Mouse (Mus musculus): Measurements from ENCODE around the gene Cyp11a1.

DNA sequence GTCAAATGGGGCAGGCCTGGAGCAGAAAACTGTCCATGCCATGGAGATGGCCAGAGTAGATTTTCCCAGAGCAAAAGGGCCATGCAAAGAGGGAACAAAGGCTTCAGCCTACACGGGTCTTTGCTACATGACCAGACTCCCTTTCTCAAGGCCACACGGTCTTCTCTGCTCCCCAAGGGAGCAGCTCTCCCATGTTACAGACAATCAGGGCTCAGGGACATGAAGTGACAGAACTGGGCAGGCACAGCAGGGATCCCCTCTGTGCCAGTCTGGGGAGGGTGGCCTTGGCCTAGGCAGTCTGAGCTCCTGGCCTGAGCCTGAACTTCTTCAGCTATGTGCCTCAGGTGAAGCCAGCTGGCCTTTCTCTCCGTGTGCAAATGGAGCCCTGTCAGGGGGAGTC lies 47.3 kb downstream of the Cyp11a1 start:
- TF ChIP-seq CTCF (IDR thresholded peaks at IDR 0.05 in 2 of 3, conservative IDR thresholded peaks at IDR 0.05 in 1 of 3; ENCODE audit: control insufficient read depth in 1 of 3, insufficient read depth in 1 of 3, low read depth in 2 of 3, low read length in 3 of 3, poor library complexity in 1 of 3, severe bottlenecking in 1 of 3) (no peak), POLR2A (IDR thresholded peaks at IDR 0.05; ENCODE audit: control insufficient read depth in 1 of 2, insufficient read depth in 1 of 2, low read depth in 1 of 2, low read length in 2 of 2, poor library complexity in 1 of 2) (no peak), ZKSCAN1 (IDR thresholded peaks at IDR 0.05; ENCODE audit: low read depth, low read length) (no peak), ELF1 (IDR thresholded peaks at IDR 0.05; ENCODE audit: low read depth, low read length) (no peak), GATA1 (IDR thresholded peaks at IDR 0.05; ENCODE audit: low read depth, low read length) (no peak), CHD1 (IDR thresholded peaks at IDR 0.05; ENCODE audit: low read depth, low read length) (no peak), RAD21 (IDR thresholded peaks at IDR 0.05; ENCODE audit: low read depth, low read length) (no peak), SIN3A (IDR thresholded peaks at IDR 0.05; ENCODE audit: low read length) (no peak), ZNF384 (IDR thresholded peaks at IDR 0.05; ENCODE audit: low read depth, low read length) (no peak), UBTF (IDR thresholded peaks at IDR 0.05; ENCODE audit: borderline replicate concordance, insufficient read depth, low read depth, low read length) (no peak), SMC3 (IDR thresholded peaks at IDR 0.05; ENCODE audit: low read depth, low read length) (no peak), MEF2A (IDR thresholded peaks at IDR 0.05; ENCODE audit: extremely low read depth, insufficient replicate concordance, low read depth, low read length, poor library complexity, severe bottlenecking) (no peak), MAX (IDR thresholded peaks at IDR 0.05; ENCODE audit: low read length) (no peak), GABPA (IDR thresholded peaks at IDR 0.05; ENCODE audit: low read depth, low read length) (no peak)

All from MEL (cell line).